27 mouse cellular contexts compared by ENCODE assay signal in the genomic region with DNA sequence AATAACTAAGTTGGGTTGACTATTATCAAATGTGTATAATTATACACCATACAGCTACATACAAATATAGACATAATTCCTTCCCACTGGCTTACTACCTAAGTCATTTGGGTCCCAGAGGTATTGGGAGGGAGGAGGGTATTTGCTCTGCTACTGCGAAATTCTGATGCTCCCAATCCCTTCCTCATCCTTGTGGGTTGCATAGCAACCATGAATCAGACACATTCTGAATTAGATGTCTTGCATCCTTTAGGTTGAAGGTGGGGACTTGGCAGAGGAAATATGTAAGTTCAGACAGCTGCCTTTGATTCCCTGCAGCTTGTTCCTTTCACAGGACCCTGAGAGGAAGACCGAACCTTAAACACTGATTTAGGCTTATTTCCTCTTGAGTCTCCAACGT.
DNase-seq lines count a peak whose midpoint lies in the region; ATAC-seq and TF ChIP-seq lines count a peak whose summit lies in the region.
"Had no signal": no experiment of that assay in that cellular context is flagged by ENCODE, and none has a peak within 500 bp of the region (broad histone marks: within the 10 kb centered on the region; RNA-seq: fewer than 3 reads in every experiment).

No protein-coding gene starts in this region.

- H3K36me3 ChIP-seq in heart, adult 2 months (ENCODE audit: control insufficient read depth, insufficient read depth, low read length): no peaks in the 10 kb centered on the region; the same call in 1 of the 2 replicates
- H3K36me3 ChIP-seq in midbrain, embryonic 14.5 days (ENCODE audit: control insufficient read depth, insufficient read depth, low read length): no peaks in the 10 kb centered on the region
- H3K36me3 ChIP-seq: hindbrain, embryonic 15.5 days; kidney, embryonic 15.5 days; limb, embryonic 13.5 days; lung, embryonic 15.5 days; stomach, embryonic 15.5 days had no signal

- no peak for TF ChIP-seq EP300 in heart, adult 2 months (IDR thresholded peaks at IDR 0.05; ENCODE audit: insufficient read depth, low read depth, low read length)

- peak; percentile 16 for DNase-seq in embryo, embryonic 10.5 days (ENCODE audit: low spot score)
- no peak for DNase-seq in embryo, embryonic 10 days (ENCODE audit: low spot score)
- DNase-seq in heart, adult 2 months: no peak
- no peak for DNase-seq in heart, postnatal 14 days
- peak; percentile 31 for DNase-seq in brain, adult 2 months (ENCODE audit: low read depth, low spot score)
- DNase-seq in midbrain, embryonic 14.5 days: peak; percentile 61
- no peak for DNase-seq in T-cell, adult 2 months (ENCODE audit: low spot score)
- no peak for DNase-seq in lung, postnatal 25 days (ENCODE audit: low spot score)
- DNase-seq: adrenal gland, adult 8-10 months; cerebellum, adult 18-20 months; cerebellum, postnatal 10 days; kidney, adult 18-20 months; kidney, postnatal 36 days; lung, postnatal 36 days; retina, postnatal 1 day; right cerebral cortex, postnatal 14 days; thymus, postnatal 14 days had no signal

- ATAC-seq in midbrain, embryonic 14.5 days (ENCODE audit: low FRiP score, low TSS enrichment): no peak
- ATAC-seq: forebrain, embryonic 13.5 days had no signal

- no peak for TF ChIP-seq POLR2A in heart, adult 2 months (IDR thresholded peaks at IDR 0.05; ENCODE audit: insufficient read depth, low read depth, low read length)

- no peaks in the 10 kb centered on the region for H3K27me3 ChIP-seq in heart, adult 2 months (ENCODE audit: control insufficient read depth, insufficient read depth, low read length)
- H3K27me3 ChIP-seq in midbrain, embryonic 14.5 days (ENCODE audit: control insufficient read depth, insufficient read depth, low read length): no peaks in the 10 kb centered on the region
- H3K27me3 ChIP-seq: CH12.LX; forebrain, embryonic 13.5 days; hindbrain, embryonic 15.5 days; kidney, embryonic 15.5 days; limb, embryonic 13.5 days; lung, embryonic 15.5 days; stomach, embryonic 15.5 days had no signal

- no peaks in the 10 kb centered on the region for H3K79me2 ChIP-seq in heart, adult 2 months (replicated peaks; ENCODE audit: control insufficient read depth, insufficient read depth, low read length)

- 40% methylated on average over 3 of the region's 3 CpGs for WGBS in heart, adult 2 months
- WGBS in midbrain, embryonic 14.5 days: 21% methylated on average over 3 of the region's 3 CpGs

- peak overlapping the region; percentile 81 for H3K27ac ChIP-seq in heart, adult 2 months
- no peak overlapping the region for H3K27ac ChIP-seq in midbrain, embryonic 14.5 days (replicated peaks; ENCODE audit: low read depth, low read length)
- H3K27ac ChIP-seq: forebrain, embryonic 13.5 days; hindbrain, embryonic 15.5 days; kidney, embryonic 15.5 days; layer of hippocampus, adult 2 months; limb, embryonic 13.5 days; lung, embryonic 15.5 days; stomach, embryonic 15.5 days had no signal

- H3K4me1 ChIP-seq in heart, adult 2 months (ENCODE audit: control insufficient read depth, insufficient read depth, low read length): no peaks in the 10 kb centered on the region; the same call in 1 of the 2 replicates
- peaks cover 6% of the 10 kb centered on the region for H3K4me1 ChIP-seq in midbrain, embryonic 14.5 days (ENCODE audit: control insufficient read depth, insufficient read depth, low read length)
- H3K4me1 ChIP-seq: forebrain, embryonic 13.5 days; kidney, embryonic 15.5 days; lung, embryonic 15.5 days; stomach, embryonic 15.5 days had no signal

- no peak overlapping the region for H3K4me3 ChIP-seq in heart, adult 2 months
- H3K4me3 ChIP-seq in midbrain, embryonic 14.5 days (replicated peaks; ENCODE audit: low read depth, low read length): no peak overlapping the region
- H3K4me3 ChIP-seq: erythroblast, embryonic 14.5 days; forebrain, embryonic 13.5 days; hindbrain, embryonic 15.5 days; kidney, embryonic 15.5 days; layer of hippocampus, adult 2 months; limb, embryonic 13.5 days; lung, embryonic 15.5 days; stomach, embryonic 15.5 days had no signal

- no peaks in the 10 kb centered on the region for H3K9me3 ChIP-seq in midbrain, embryonic 14.5 days (ENCODE audit: control insufficient read depth, low read length)
- H3K9me3 ChIP-seq: forebrain, embryonic 13.5 days; hindbrain, embryonic 15.5 days; kidney, embryonic 15.5 days; limb, embryonic 13.5 days; lung, embryonic 15.5 days; stomach, embryonic 15.5 days had no signal

- TF ChIP-seq CTCF in heart, adult 2 months (IDR thresholded peaks at IDR 0.05): no peak

- H3K9ac ChIP-seq in heart, adult 2 months (ENCODE audit: low read depth, low read length): no peak overlapping the region
- no peak overlapping the region for H3K9ac ChIP-seq in midbrain, embryonic 14.5 days (replicated peaks; ENCODE audit: low read length)
- H3K9ac ChIP-seq: forebrain, embryonic 13.5 days; hindbrain, embryonic 15.5 days; kidney, embryonic 15.5 days; limb, embryonic 13.5 days; lung, embryonic 15.5 days; stomach, embryonic 15.5 days had no signal

- H3K4me2 ChIP-seq in midbrain, embryonic 14.5 days (ENCODE audit: low read length): no peak overlapping the region
- H3K4me2 ChIP-seq: forebrain, embryonic 13.5 days; hindbrain, embryonic 15.5 days; kidney, embryonic 15.5 days; limb, embryonic 13.5 days; liver, embryonic 11.5 days; lung, embryonic 15.5 days; stomach, embryonic 15.5 days had no signal

- intact Hi-C loops in heart, adult 2 months (cut with DNase I): no loop called here
- intact Hi-C loops in heart, postnatal 14 days (cut with DNase I): no loop called here

Comparison
In these comparisons a context has a peak if more than half of its experiments do, and no peak if none do; other contexts are left out.
1. DNase-seq: peak in embryo, embryonic 10.5 days (single experiment), brain, adult 2 months (single experiment) and midbrain, embryonic 14.5 days (single experiment); none in embryo, embryonic 10 days (single experiment), heart, adult 2 months (0 of 2), heart, postnatal 14 days (0 of 2), T-cell, adult 2 months (single experiment) and lung, postnatal 25 days (single experiment).